Mouse (Mus musculus): Measurements from ENCODE around the gene Tbk1.

GRCm38 (mm10) chr10:121534995-121535394, 51.6 kb downstream of the Tbk1 start:
- TF ChIP-seq CTCF (IDR thresholded peaks at IDR 0.05; ENCODE audit: borderline replicate concordance, insufficient read depth, low read length): no peak
- TF ChIP-seq POLR2A (IDR thresholded peaks at IDR 0.05; ENCODE audit: low read depth, low read length): no peak

All from embryonic fibroblast, embryonic 13.5 days (primary cell).